Mouse (Mus musculus): ENCODE measurements at regions not wholly inside any gene's neighbourhood (a gene's known extent, or its start where the extent isn't known, plus 50 kb on each side); places are given as distances from the start of the nearest gene placed in this dataset.

DNA sequence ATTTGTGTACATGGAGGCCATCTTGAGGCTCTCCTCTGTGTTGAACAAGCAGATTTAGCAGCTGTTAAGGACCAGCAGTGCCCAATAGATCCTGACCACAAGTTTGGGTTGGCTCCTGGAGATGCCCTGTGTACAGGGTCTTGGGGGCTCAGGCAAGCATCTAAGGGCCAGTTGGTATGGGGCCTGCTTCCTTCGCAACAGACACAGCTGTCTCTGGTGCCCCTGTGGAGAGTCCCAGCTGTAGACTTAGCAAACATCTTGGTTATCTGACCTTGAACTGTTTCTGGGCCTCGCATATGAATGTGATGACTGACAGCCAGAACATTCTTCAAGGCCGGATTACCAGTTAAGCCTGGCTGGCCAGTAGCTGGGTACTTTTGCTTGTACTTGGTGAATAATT lies 135.4 kb upstream of the Runx1 start:
- H3K27ac ChIP-seq (ENCODE audit: low read depth, low read length): no peak overlapping the region
- ATAC-seq (ENCODE audit: insufficient read depth, low FRiP score, low TSS enrichment) (no peak), DNase-seq (ENCODE audit: low spot score) (no peak)
- H3K4me1 ChIP-seq (ENCODE audit: control insufficient read depth, insufficient read depth, low read length): no peaks in the 10 kb centered on the region
- H3K4me3 ChIP-seq (ENCODE audit: low read depth, low read length): no peak overlapping the region
- H3K4me2 ChIP-seq (ENCODE audit: low read depth): no peak overlapping the region
- H3K9ac ChIP-seq (ENCODE audit: low read length): no peak overlapping the region
- no peaks in the 10 kb centered on the region for H3K27me3 ChIP-seq (ENCODE audit: control insufficient read depth, insufficient read depth, low read length)
- 65% methylated on average over 3 of the region's 3 CpGs for WGBS
- no peaks in the 10 kb centered on the region for H3K36me3 ChIP-seq (ENCODE audit: control insufficient read depth, insufficient read depth, low read length)
- no peaks in the 10 kb centered on the region for H3K9me3 ChIP-seq (ENCODE audit: control insufficient read depth, low read length)

DNA sequence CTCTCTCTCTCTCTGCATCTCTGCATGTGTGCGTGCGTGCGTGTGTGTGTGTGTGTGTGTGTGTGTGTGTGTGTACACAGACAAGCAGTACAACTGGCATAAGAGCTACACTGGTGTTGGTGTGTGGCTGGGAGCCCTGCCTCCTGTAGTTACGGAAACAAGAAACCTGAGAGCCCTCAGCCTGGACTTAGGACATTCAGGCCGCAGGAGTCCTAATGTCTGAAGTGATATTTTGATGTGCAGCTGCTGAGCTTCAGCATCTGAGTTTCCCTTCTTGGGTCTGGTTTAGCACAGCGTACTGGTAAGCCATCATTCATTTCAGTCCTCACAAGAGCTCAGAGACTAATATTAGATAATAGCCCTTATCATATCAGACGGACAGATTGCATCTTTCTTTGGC lies 134.8 kb upstream of the Runx1 start:
- Histone ChIP-seq H3K36me3 (ENCODE audit: control insufficient read depth, insufficient read depth, low read length) (no peaks in the 10 kb centered on the region), H3K4me2 (ENCODE audit: low read depth) (no peak overlapping the region), H3K27me3 (ENCODE audit: control insufficient read depth, insufficient read depth, low read length) (no peaks in the 10 kb centered on the region), H3K4me3 (ENCODE audit: low read depth, low read length) (no peak overlapping the region), H3K27ac (ENCODE audit: low read depth, low read length) (no peak overlapping the region), H3K9me3 (ENCODE audit: control insufficient read depth, low read length) (no peaks in the 10 kb centered on the region), H3K9ac (ENCODE audit: low read length) (no peak overlapping the region), H3K4me1 (ENCODE audit: control insufficient read depth, insufficient read depth, low read length) (no peaks in the 10 kb centered on the region)
- ATAC-seq (ENCODE audit: insufficient read depth, low FRiP score, low TSS enrichment) (no peak), DNase-seq (ENCODE audit: low spot score) (no peak)
- WGBS: 70% methylated on average over 7 of the region's 7 CpGs

GRCm38 (mm10) chr16:92958967-92959366 lies 133.0 kb upstream of the Runx1 start:
- WGBS: 96% methylated on average over 8 of the region's 8 CpGs
- no peaks in the 10 kb centered on the region for H3K36me3 ChIP-seq (ENCODE audit: control insufficient read depth, insufficient read depth, low read length)
- no peak for ATAC-seq (ENCODE audit: insufficient read depth, low FRiP score, low TSS enrichment)
- H3K27me3 ChIP-seq (ENCODE audit: control insufficient read depth, insufficient read depth, low read length): no peaks in the 10 kb centered on the region
- H3K9me3 ChIP-seq (ENCODE audit: control insufficient read depth, low read length): no peaks in the 10 kb centered on the region
- H3K9ac ChIP-seq (ENCODE audit: low read length): no peak overlapping the region
- 0 out of 2 replicates have a peak, but pooled peaks cover 6% of the 10 kb centered on the region for H3K4me1 ChIP-seq (ENCODE audit: control insufficient read depth, insufficient read depth, low read length)
- no peak overlapping the region for H3K4me3 ChIP-seq (ENCODE audit: low read depth, low read length)
- DNase-seq (ENCODE audit: low spot score): no peak
- no peak overlapping the region for H3K27ac ChIP-seq (ENCODE audit: low read depth, low read length)
- H3K4me2 ChIP-seq (ENCODE audit: low read depth): no peak overlapping the region

- DNase-seq (ENCODE audit: low spot score) (no peak), ATAC-seq (ENCODE audit: insufficient read depth, low FRiP score, low TSS enrichment) (no peak)
- Histone ChIP-seq H3K9me3 (ENCODE audit: control insufficient read depth, low read length) (no peaks in the 10 kb centered on the region), H3K27me3 (ENCODE audit: control insufficient read depth, insufficient read depth, low read length) (no peaks in the 10 kb centered on the region), H3K4me2 (ENCODE audit: low read depth) (no peak overlapping the region), H3K9ac (ENCODE audit: low read length) (no peak overlapping the region), H3K4me3 (ENCODE audit: low read depth, low read length) (no peak overlapping the region), H3K4me1 (ENCODE audit: control insufficient read depth, insufficient read depth, low read length) (0 out of 2 replicates have a peak, but pooled peaks cover 6% of the 10 kb centered on the region), H3K27ac (ENCODE audit: low read depth, low read length) (no peak overlapping the region), H3K36me3 (ENCODE audit: control insufficient read depth, insufficient read depth, low read length) (no peaks in the 10 kb centered on the region)
- WGBS: 41% methylated on average over 6 of the region's 6 CpGs
These were observed 132.2 kb upstream of the Runx1 start for GRCm38 (mm10) chr16:92958146-92958545.

- H3K4me3 ChIP-seq (ENCODE audit: low read depth, low read length): no peak overlapping the region
- no peak for ATAC-seq (ENCODE audit: insufficient read depth, low FRiP score, low TSS enrichment)
- H3K4me1 ChIP-seq (ENCODE audit: control insufficient read depth, insufficient read depth, low read length): 0 out of 2 replicates have a peak, but pooled peaks cover 6% of the 10 kb centered on the region
- no peak overlapping the region for H3K27ac ChIP-seq (ENCODE audit: low read depth, low read length)
- no peak for DNase-seq (ENCODE audit: low spot score)
- H3K4me2 ChIP-seq (ENCODE audit: low read depth): no peak overlapping the region
- H3K36me3 ChIP-seq (ENCODE audit: control insufficient read depth, insufficient read depth, low read length): no peaks in the 10 kb centered on the region
- H3K9me3 ChIP-seq (ENCODE audit: control insufficient read depth, low read length): no peaks in the 10 kb centered on the region
- WGBS: 56% methylated on average over 5 of the region's 5 CpGs
- no peaks in the 10 kb centered on the region for H3K27me3 ChIP-seq (ENCODE audit: control insufficient read depth, insufficient read depth, low read length)
- no peak overlapping the region for H3K9ac ChIP-seq (ENCODE audit: low read length)
These were observed 129.6 kb upstream of the Runx1 start for GRCm38 (mm10) chr16:92955508-92955907.

- no peak overlapping the region for H3K9ac ChIP-seq (ENCODE audit: low read length)
- 97% methylated on average over 4 of the region's 4 CpGs for WGBS
- H3K36me3 ChIP-seq (ENCODE audit: control insufficient read depth, insufficient read depth, low read length): no peaks in the 10 kb centered on the region
- ATAC-seq (ENCODE audit: insufficient read depth, low FRiP score, low TSS enrichment) (no peak), DNase-seq (ENCODE audit: low spot score) (no peak)
- H3K4me3 ChIP-seq (ENCODE audit: low read depth, low read length): no peak overlapping the region
- H3K4me1 ChIP-seq (ENCODE audit: control insufficient read depth, insufficient read depth, low read length): 0 out of 2 replicates have a peak, but pooled peaks cover 6% of the 10 kb centered on the region
- no peak overlapping the region for H3K27ac ChIP-seq (ENCODE audit: low read depth, low read length)
- H3K27me3 ChIP-seq (ENCODE audit: control insufficient read depth, insufficient read depth, low read length): no peaks in the 10 kb centered on the region
- H3K4me2 ChIP-seq (ENCODE audit: low read depth): no peak overlapping the region
- H3K9me3 ChIP-seq (ENCODE audit: control insufficient read depth, low read length): no peaks in the 10 kb centered on the region
These were observed 129.1 kb upstream of the Runx1 start for GRCm38 (mm10) chr16:92955087-92955486.

DNA sequence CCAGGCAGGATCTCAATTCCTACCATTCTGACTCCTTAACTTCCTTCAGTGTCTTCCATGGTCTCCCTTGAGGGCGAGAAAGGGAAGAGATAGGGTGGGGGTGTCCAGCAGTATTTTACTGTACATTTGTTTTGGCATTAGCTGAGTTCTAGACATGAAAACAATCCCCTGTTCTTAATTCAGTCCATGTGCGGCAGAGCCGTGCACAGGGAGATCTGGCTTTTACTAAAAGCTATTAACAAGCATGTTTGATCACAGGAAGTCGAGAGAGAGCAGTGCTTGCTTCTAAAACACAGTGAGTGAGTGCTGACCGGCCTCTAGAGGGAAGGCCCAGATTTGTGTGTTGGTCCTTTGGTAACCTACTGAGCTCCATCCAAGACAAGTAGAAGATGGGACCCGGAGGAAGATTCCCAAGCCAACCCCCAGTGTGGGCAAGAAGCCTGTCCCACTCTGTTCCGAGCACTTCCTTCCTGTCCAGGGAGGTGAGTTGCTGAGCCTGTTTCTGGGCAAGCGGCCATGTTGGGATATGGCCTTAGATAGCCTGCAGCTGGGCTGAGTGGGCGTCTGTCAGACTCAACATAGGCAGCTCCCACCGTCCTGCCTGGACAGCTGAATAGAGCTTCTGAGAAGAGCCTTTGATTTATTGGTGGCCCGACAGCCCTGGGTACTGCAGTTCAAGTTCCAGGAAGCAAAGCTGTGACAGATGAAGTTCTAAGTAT lies 128.1 kb upstream of the Runx1 start:
- 63% methylated on average over 11 of the region's 11 CpGs for WGBS
- Histone ChIP-seq H3K4me3 (ENCODE audit: low read depth, low read length) (no peak overlapping the region), H3K27ac (ENCODE audit: low read depth, low read length) (no peak overlapping the region), H3K36me3 (ENCODE audit: control insufficient read depth, insufficient read depth, low read length) (no peaks in the 10 kb centered on the region), H3K4me2 (ENCODE audit: low read depth) (no peak overlapping the region), H3K27me3 (ENCODE audit: control insufficient read depth, insufficient read depth, low read length) (no peaks in the 10 kb centered on the region), H3K4me1 (ENCODE audit: control insufficient read depth, insufficient read depth, low read length) (0 out of 2 replicates have a peak, but pooled peaks cover 6% of the 10 kb centered on the region), H3K9ac (ENCODE audit: low read length) (no peak overlapping the region), H3K9me3 (ENCODE audit: control insufficient read depth, low read length) (no peaks in the 10 kb centered on the region)
- no peak for ATAC-seq (ENCODE audit: insufficient read depth, low FRiP score, low TSS enrichment)
- peak; percentile 18 for DNase-seq (ENCODE audit: low spot score)

DNA sequence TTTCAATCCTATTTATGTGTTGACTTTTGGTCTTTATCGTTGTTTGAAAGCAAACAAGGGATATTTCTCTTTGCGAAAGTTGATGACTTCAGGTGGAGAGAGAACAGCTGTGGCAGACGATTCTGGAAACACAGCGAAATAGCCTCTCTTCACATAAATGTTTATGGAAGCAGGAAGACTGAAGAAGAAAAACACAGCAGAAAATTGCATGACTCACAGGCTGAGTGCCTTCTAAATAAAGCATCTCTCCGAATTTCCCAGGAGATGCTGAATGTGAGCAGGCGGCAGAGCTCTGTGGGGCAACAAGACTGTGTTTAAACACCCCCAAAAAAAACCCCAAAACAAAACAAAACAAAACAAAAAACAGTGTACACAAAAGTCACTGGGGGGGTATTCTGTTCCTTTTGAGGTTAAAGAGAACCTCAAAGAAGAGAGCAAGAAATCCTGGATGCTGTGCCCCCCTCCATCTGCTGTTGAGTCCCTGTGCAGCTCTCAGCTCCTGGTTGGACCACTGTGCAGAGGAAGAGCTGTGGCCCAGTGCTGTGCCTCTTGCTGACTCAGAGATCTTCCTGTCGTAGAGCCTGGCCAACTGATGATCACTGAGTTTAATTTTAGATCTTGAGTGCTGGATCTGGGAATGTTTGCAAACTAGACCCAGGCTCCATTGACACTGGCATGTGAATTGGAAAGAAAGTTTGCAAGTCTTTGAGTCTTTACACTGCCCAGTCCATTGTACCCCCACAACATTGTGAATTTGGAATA lies 126.6 kb upstream of the Runx1 start:
- no peak for DNase-seq (ENCODE audit: low spot score)
- ATAC-seq (ENCODE audit: insufficient read depth, low FRiP score, low TSS enrichment): no peak

GRCm38 (mm10) chr16:92951516-92951915 lies 125.6 kb upstream of the Runx1 start:
- Histone ChIP-seq H3K9me3 (ENCODE audit: control insufficient read depth, low read length) (no peaks in the 10 kb centered on the region), H3K27ac (ENCODE audit: low read depth, low read length) (no peak overlapping the region), H3K9ac (ENCODE audit: low read length) (no peak overlapping the region), H3K4me2 (ENCODE audit: low read depth) (no peak overlapping the region), H3K4me3 (ENCODE audit: low read depth, low read length) (no peak overlapping the region), H3K4me1 (ENCODE audit: control insufficient read depth, insufficient read depth, low read length) (0 out of 2 replicates have a peak, but pooled peaks cover 6% of the 10 kb centered on the region), H3K36me3 (ENCODE audit: control insufficient read depth, insufficient read depth, low read length) (no peaks in the 10 kb centered on the region), H3K27me3 (ENCODE audit: control insufficient read depth, insufficient read depth, low read length) (no peaks in the 10 kb centered on the region)
- DNase-seq (ENCODE audit: low spot score) (no peak), ATAC-seq (ENCODE audit: insufficient read depth, low FRiP score, low TSS enrichment) (no peak)
- WGBS: 85% methylated on average over 6 of the region's 6 CpGs

More for the DNA sequence above, 126.6 kb upstream of the Runx1 start:
- Histone ChIP-seq H3K36me3 (ENCODE audit: control insufficient read depth, insufficient read depth, low read length) (no peaks in the 10 kb centered on the region), H3K27me3 (ENCODE audit: control insufficient read depth, insufficient read depth, low read length) (no peaks in the 10 kb centered on the region), H3K4me3 (ENCODE audit: low read depth, low read length) (no peak overlapping the region), H3K4me2 (ENCODE audit: low read depth) (no peak overlapping the region), H3K9me3 (ENCODE audit: control insufficient read depth, low read length) (no peaks in the 10 kb centered on the region), H3K9ac (ENCODE audit: low read length) (no peak overlapping the region), H3K27ac (ENCODE audit: low read depth, low read length) (no peak overlapping the region), H3K4me1 (ENCODE audit: control insufficient read depth, insufficient read depth, low read length) (0 out of 2 replicates have a peak, but pooled peaks cover 6% of the 10 kb centered on the region)
- 70% methylated on average over 7 of the region's 7 CpGs for WGBS
